Mouse (Mus musculus) lung, embryonic 15.5 days (tissue): ENCODE data around the gene Pde3a. TPM values are rescaled to one million over a fixed set of nuclear protein-coding genes. Genes with fewer than 3 reads are reported as not detected.

Source experiments
- ATAC-seq: fragments of 200-750 bp; cut with Nextera tagmentation; 2 replicates; pipeline ENCODE4 v1.8.0; 2017; ENCODE audit warnings: moderate number of reproducible peaks, borderline replicate concordance; ENCODE audit not compliant: low FRiP score, low TSS enrichment; ENCODE audit errors: extremely low read depth
- H3K27ac ChIP-seq: fragments of 300-500 bp; sonication (generic); 2 replicates; pipeline ENCODE4 v1.5.1; 2015; ENCODE audit warnings: moderate library complexity, mild to moderate bottlenecking, inconsistent platforms
- H3K27me3 ChIP-seq: fragments of 300-500 bp; sonication (generic); 2 replicates; pipeline ENCODE4 v1.6.1; 2015; ENCODE audit warnings: inconsistent platforms
- H3K36me3 ChIP-seq: fragments of 300-500 bp; sonication (generic); 2 replicates; pipeline ENCODE4 v1.6.1; 2015; ENCODE audit warnings: inconsistent platforms
- H3K4me1 ChIP-seq: fragments of 300-500 bp; sonication (generic); 2 replicates; pipeline ENCODE4 v1.6.1; 2015; ENCODE audit warnings: inconsistent platforms
- H3K4me2 ChIP-seq: fragments of 300-500 bp; sonication (generic); 2 replicates; pipeline ENCODE4 v1.6.1; 2015; ENCODE audit warnings: inconsistent platforms, mild to moderate bottlenecking, moderate library complexity
- H3K4me3 ChIP-seq: fragments of 300-500 bp; sonication (generic); 2 replicates; pipeline ENCODE4 v1.5.1; 2015; ENCODE audit warnings: mild to moderate bottlenecking, inconsistent platforms
- H3K9ac ChIP-seq: fragments of 300-500 bp; sonication (generic); 2 replicates; pipeline ENCODE4 v1.6.1; 2015; ENCODE audit warnings: inconsistent platforms
- H3K9me3 ChIP-seq: fragments of 300-500 bp; sonication (generic); 2 replicates; pipeline ENCODE4 v1.6.1; 2016; ENCODE audit warnings: inconsistent platforms
- WGBS: fragments of 180-500 bp; shearing (Covaris S2); methylation state at CpG from one replicate; pipeline ENCODE4 v1.1.7; 2015; 5-methylcytosine and 5-hydroxymethylcytosine counted together
- polyA plus RNA-seq: library from polyadenylated mRNA; unstranded; fragments of >200 nt; fragmentation: Nextera tagmentation; extraction: Ambion mirVana; gene quantifications from 2 replicates; pipeline ENCODE4 v1.2.1, GENCODE M21; 2015

Pde3a gene
- polyA plus RNA-seq, 1 experiment from 2014 or later, result 4.6 TPM

- no peak overlapping the region for H3K4me2 ChIP-seq
- H3K27me3 ChIP-seq, result no peaks in the 10 kb centered on the region
- peaks cover 10% of the 10 kb centered on the region; the same call in 1 of the 2 replicates for H3K4me1 ChIP-seq
- H3K36me3 ChIP-seq, result no peaks in the 10 kb centered on the region
- no peak overlapping the region for H3K27ac ChIP-seq
- H3K9me3 ChIP-seq, result no peaks in the 10 kb centered on the region
- ATAC-seq, result no peak
- 92% methylated on average over 5 of the region's 5 CpGs for WGBS
- no peak overlapping the region for H3K4me3 ChIP-seq
- no peak overlapping the region for H3K9ac ChIP-seq
Measured at GRCm38 (mm10) chr6:141268871-141269270, 19.8 kb downstream of the Pde3a start.

GRCm38 (mm10) chr6:141271133-141271532 is 22.1 kb downstream of the Pde3a start:
- no peaks in the 10 kb centered on the region for H3K9me3 ChIP-seq
- H3K36me3 ChIP-seq, result no peaks in the 10 kb centered on the region
- H3K27ac ChIP-seq, result no peak overlapping the region
- H3K4me3 ChIP-seq, result no peak overlapping the region
- H3K9ac ChIP-seq, result no peak overlapping the region
- 81% methylated on average over 5 of the region's 5 CpGs for WGBS
- no peaks in the 10 kb centered on the region for H3K27me3 ChIP-seq
- ATAC-seq, result no peak
- H3K4me2 ChIP-seq, result no peak overlapping the region
- H3K4me1 ChIP-seq, result peaks cover 10% of the 10 kb centered on the region; the same call in 1 of the 2 replicates

GRCm38 (mm10) chr6:141271579-141271978 is 22.5 kb downstream of the Pde3a start:
- no peaks in the 10 kb centered on the region for H3K9me3 ChIP-seq
- peaks cover 10% of the 10 kb centered on the region; the same call in 1 of the 2 replicates for H3K4me1 ChIP-seq
- no peak overlapping the region for H3K9ac ChIP-seq
- H3K36me3 ChIP-seq, result no peaks in the 10 kb centered on the region
- WGBS, result 74% methylated on average over 3 of the region's 3 CpGs
- no peak overlapping the region for H3K27ac ChIP-seq
- H3K4me2 ChIP-seq, result no peak overlapping the region
- no peaks in the 10 kb centered on the region for H3K27me3 ChIP-seq
- ATAC-seq, result no peak
- no peak overlapping the region for H3K4me3 ChIP-seq

- no peak for ATAC-seq
- H3K9me3 ChIP-seq, result no peaks in the 10 kb centered on the region
- H3K36me3 ChIP-seq, result no peaks in the 10 kb centered on the region
- no peak overlapping the region for H3K9ac ChIP-seq
- WGBS, result 72% methylated on average over 6 of the region's 6 CpGs
- H3K4me2 ChIP-seq, result no peak overlapping the region
- H3K4me3 ChIP-seq, result no peak overlapping the region
- 0 out of 2 replicates have a peak, but pooled peaks cover 3% of the 10 kb centered on the region for H3K4me1 ChIP-seq
- H3K27ac ChIP-seq, result no peak overlapping the region
- no peaks in the 10 kb centered on the region for H3K27me3 ChIP-seq
Measured at GRCm38 (mm10) chr6:141273685-141274084, 24.6 kb downstream of the Pde3a start.

GRCm38 (mm10) chr6:141281685-141282084 is 32.6 kb downstream of the Pde3a start:
- Histone ChIP-seq H3K9me3 (no peaks in the 10 kb centered on the region), H3K4me2 (no peak overlapping the region), H3K4me3 (no peak overlapping the region), H3K4me1 (0 out of 2 replicates have a peak, but pooled peaks cover 3% of the 10 kb centered on the region), H3K27ac (no peak overlapping the region), H3K27me3 (no peaks in the 10 kb centered on the region), H3K36me3 (no peaks in the 10 kb centered on the region), H3K9ac (no peak overlapping the region)
- ATAC-seq, result no peak
- 64% methylated on average over 3 of the region's 3 CpGs for WGBS

- Histone ChIP-seq H3K4me2 (no peak overlapping the region), H3K9me3 (no peaks in the 10 kb centered on the region), H3K27ac (no peak overlapping the region), H3K27me3 (no peaks in the 10 kb centered on the region), H3K4me3 (no peak overlapping the region), H3K4me1 (0 out of 2 replicates have a peak, but pooled peaks cover 3% of the 10 kb centered on the region), H3K36me3 (no peaks in the 10 kb centered on the region), H3K9ac (no peak overlapping the region)
- WGBS, result 75% methylated on average over 7 of the region's 7 CpGs
- no peak for ATAC-seq
Measured at GRCm38 (mm10) chr6:141282796-141283195, 33.7 kb downstream of the Pde3a start.

GRCm38 (mm10) chr6:141291195-141291594 is 42.1 kb downstream of the Pde3a start:
- Histone ChIP-seq H3K9me3 (no peaks in the 10 kb centered on the region), H3K4me1 (no peaks in the 10 kb centered on the region), H3K36me3 (no peaks in the 10 kb centered on the region), H3K27ac (no peak overlapping the region), H3K4me2 (no peak overlapping the region), H3K9ac (no peak overlapping the region), H3K27me3 (no peaks in the 10 kb centered on the region), H3K4me3 (no peak overlapping the region)
- 74% methylated on average over 2 of the region's 2 CpGs for WGBS
- ATAC-seq, result no peak

GRCm38 (mm10) chr6:141292826-141293459 is 43.9 kb downstream of the Pde3a start:
- Histone ChIP-seq H3K9me3 (no peaks in the 10 kb centered on the region), H3K4me1 (no peaks in the 10 kb centered on the region), H3K36me3 (no peaks in the 10 kb centered on the region), H3K9ac (no peak overlapping the region), H3K4me2 (no peak overlapping the region), H3K27ac (no peak overlapping the region), H3K4me3 (no peak overlapping the region), H3K27me3 (no peaks in the 10 kb centered on the region)
- no peak for ATAC-seq
- WGBS, result 80% methylated on average over 10 of the region's 10 CpGs

GRCm38 (mm10) chr6:141293460-141293853 is 44.4 kb downstream of the Pde3a start:
- WGBS, result 35% methylated on average over 2 of the region's 2 CpGs
- no peak overlapping the region for H3K4me3 ChIP-seq
- no peaks in the 10 kb centered on the region for H3K27me3 ChIP-seq
- no peaks in the 10 kb centered on the region for H3K4me1 ChIP-seq
- no peaks in the 10 kb centered on the region for H3K36me3 ChIP-seq
- H3K9me3 ChIP-seq, result no peaks in the 10 kb centered on the region
- ATAC-seq, result no peak
- H3K4me2 ChIP-seq, result no peak overlapping the region
- H3K9ac ChIP-seq, result no peak overlapping the region
- no peak overlapping the region for H3K27ac ChIP-seq

GRCm38 (mm10) chr6:141295264-141295663 is 46.2 kb downstream of the Pde3a start:
- Histone ChIP-seq H3K27ac (no peak overlapping the region), H3K4me1 (no peaks in the 10 kb centered on the region), H3K36me3 (no peaks in the 10 kb centered on the region), H3K4me3 (no peak overlapping the region), H3K9me3 (no peaks in the 10 kb centered on the region), H3K4me2 (no peak overlapping the region), H3K9ac (no peak overlapping the region), H3K27me3 (no peaks in the 10 kb centered on the region)
- ATAC-seq, result no peak
- WGBS, result 69% methylated on average over 3 of the region's 3 CpGs

GRCm38 (mm10) chr6:141301750-141302748 is 53.0 kb downstream of the Pde3a start:
- H3K9ac ChIP-seq, result no peak overlapping the region
- H3K4me2 ChIP-seq, result no peak overlapping the region
- no peaks in the 10 kb centered on the region; the same call in 1 of the 2 replicates for H3K4me1 ChIP-seq
- WGBS, result 85% methylated on average over 14 of the region's 14 CpGs
- H3K27ac ChIP-seq, result no peak overlapping the region
- no peaks in the 10 kb centered on the region for H3K9me3 ChIP-seq
- no peak for ATAC-seq
- no peaks in the 10 kb centered on the region for H3K27me3 ChIP-seq
- H3K36me3 ChIP-seq, result no peaks in the 10 kb centered on the region
- no peak overlapping the region for H3K4me3 ChIP-seq

GRCm38 (mm10) chr6:141302842-141303241 is 53.8 kb downstream of the Pde3a start:
- Histone ChIP-seq H3K4me2 (no peak overlapping the region), H3K27me3 (no peaks in the 10 kb centered on the region), H3K27ac (no peak overlapping the region), H3K4me1 (no peaks in the 10 kb centered on the region; the same call in 1 of the 2 replicates), H3K9me3 (no peaks in the 10 kb centered on the region), H3K9ac (no peak overlapping the region), H3K36me3 (no peaks in the 10 kb centered on the region), H3K4me3 (no peak overlapping the region)
- WGBS, result 62% methylated on average over 4 of the region's 4 CpGs
- ATAC-seq, result no peak
